Mouse (Mus musculus): ENCODE measurements around the gene Gpc5. TPM values are rescaled to one million over a fixed set of nuclear protein-coding genes. Genes with fewer than 3 reads are reported as not detected.
"Not testable (repeated sequence)": the region's sequence is repeated elsewhere in the genome, so short reads cannot be mapped to it uniquely, and the experiment has no call there.

Gene Gpc5
- polyA plus RNA-seq, 1 experiment from 2014 or later, result 0.05 TPM

DNA sequence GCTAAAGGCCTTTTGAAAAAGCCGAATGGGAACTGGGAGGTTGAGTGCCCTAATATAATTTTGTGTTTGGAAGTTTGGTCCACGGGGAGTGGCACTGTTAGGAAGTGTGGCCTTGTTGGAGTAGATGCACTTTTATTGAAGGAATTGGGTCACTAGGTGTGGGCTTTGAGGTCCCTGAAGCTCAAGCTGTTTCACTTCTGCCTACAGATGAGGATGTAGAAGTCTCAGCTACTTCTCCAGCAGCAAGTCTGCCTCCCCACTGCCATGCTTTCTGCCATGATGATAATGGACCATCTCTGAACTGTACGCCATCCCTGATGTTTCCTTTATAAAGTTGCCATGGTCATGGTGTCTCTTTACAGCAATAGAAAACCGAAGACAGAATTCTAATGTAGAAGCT is 34.5 kb upstream of the Gpc5 start:
- Histone ChIP-seq H3K36me3 (no peaks in the 10 kb centered on the region), H3K27me3 (no peaks in the 10 kb centered on the region), H3K4me2 (no peak overlapping the region), H3K9ac (no peak overlapping the region), H3K27ac (no peak overlapping the region), H3K9me3 (replicated peaks) (no peaks in the 10 kb centered on the region), H3K4me1 (replicated peaks) (no peaks in the 10 kb centered on the region), H3K4me3 (replicated peaks) (no peak overlapping the region)
- ATAC-seq (ENCODE audit: low read depth) (no peak), DNase-seq (no peak)
- whole genome bisulfite sequencing (ENCODE audit: insufficient replicate concordance), result 63% methylated on average over 4 of the region's 4 CpGs

- DNase-seq; H3K4me3 ChIP-seq (replicated peaks); H3K36me3 ChIP-seq; H3K27ac ChIP-seq; H3K4me1 ChIP-seq (replicated peaks); H3K4me2 ChIP-seq; H3K27me3 ChIP-seq; ATAC-seq (ENCODE audit: low read depth); H3K9me3 ChIP-seq (replicated peaks); H3K9ac ChIP-seq: not testable (repeated sequence)
- WGBS (ENCODE audit: insufficient replicate concordance), result 39% methylated on average over 2 of the region's 2 CpGs
These were observed 25.9 kb upstream of the Gpc5 start for GRCm38 (mm10) chr14:115066164-115066563.

GRCm38 (mm10) chr14:115070534-115070933 is 21.5 kb upstream of the Gpc5 start:
- H3K36me3 ChIP-seq, result no peaks in the 10 kb centered on the region
- H3K9ac ChIP-seq, result no peak overlapping the region
- ATAC-seq (ENCODE audit: low read depth) (no peak), DNase-seq (no peak)
- WGBS (ENCODE audit: insufficient replicate concordance), result 35% methylated on average over 6 of the region's 6 CpGs
- no peaks in the 10 kb centered on the region for H3K4me1 ChIP-seq (replicated peaks)
- no peaks in the 10 kb centered on the region for H3K9me3 ChIP-seq (replicated peaks)
- H3K27me3 ChIP-seq, result no peaks in the 10 kb centered on the region
- H3K27ac ChIP-seq, result no peak overlapping the region
- H3K4me3 ChIP-seq (replicated peaks), result no peak overlapping the region
- H3K4me2 ChIP-seq, result no peak overlapping the region

DNA sequence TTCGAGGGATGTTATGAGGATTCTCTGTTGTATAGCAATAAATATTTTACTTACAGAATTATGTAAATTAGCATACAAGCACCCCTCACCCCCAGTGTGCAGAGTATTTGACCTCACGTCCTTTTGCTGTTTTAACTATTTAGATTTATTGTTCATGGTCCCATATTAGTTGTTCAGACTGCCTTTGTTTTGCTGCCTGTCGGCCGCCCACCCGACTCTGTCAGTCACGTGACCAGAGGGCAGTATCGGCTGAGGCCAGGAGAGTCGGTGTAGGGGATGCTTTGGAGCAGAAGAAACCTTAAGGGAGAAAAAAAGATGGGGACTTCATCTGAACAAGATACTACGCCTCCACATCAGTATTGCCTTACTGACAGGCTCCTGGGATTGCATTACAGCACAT is 14.7 kb upstream of the Gpc5 start:
- 49% methylated on average over 9 of the region's 9 CpGs for WGBS (ENCODE audit: insufficient replicate concordance)
- H3K4me3 ChIP-seq (replicated peaks), result no peak overlapping the region
- no peak overlapping the region for H3K27ac ChIP-seq
- H3K9ac ChIP-seq, result no peak overlapping the region
- ATAC-seq (ENCODE audit: low read depth) (no peak), DNase-seq (no peak)
- H3K9me3 ChIP-seq (replicated peaks), result no peaks in the 10 kb centered on the region
- no peaks in the 10 kb centered on the region for H3K4me1 ChIP-seq (replicated peaks)
- H3K4me2 ChIP-seq, result no peak overlapping the region
- no peaks in the 10 kb centered on the region for H3K36me3 ChIP-seq
- H3K27me3 ChIP-seq, result no peaks in the 10 kb centered on the region

DNA sequence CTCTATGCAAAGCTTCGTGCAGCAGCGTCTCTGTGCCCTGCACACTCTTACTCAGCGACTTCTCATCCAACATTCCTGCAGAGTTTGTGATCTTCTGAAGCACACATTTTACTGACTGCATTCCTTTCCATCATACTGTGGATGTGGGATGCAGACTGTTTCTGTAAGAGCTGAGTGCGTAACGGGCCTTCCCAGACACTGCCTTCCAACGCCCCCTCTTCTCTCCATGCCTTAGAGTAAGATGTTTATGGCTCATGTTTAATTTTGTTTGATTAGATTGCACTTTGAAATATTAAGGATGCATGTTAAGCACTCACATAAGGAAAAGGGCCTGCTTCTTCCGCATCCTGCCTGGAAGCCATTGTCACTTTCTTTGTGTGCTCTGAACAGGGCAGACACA is 14.0 kb upstream of the Gpc5 start:
- no peak overlapping the region for H3K4me2 ChIP-seq
- no peak for DNase-seq
- 78% methylated on average over 7 of the region's 7 CpGs for WGBS (ENCODE audit: insufficient replicate concordance)
- H3K36me3 ChIP-seq, result no peaks in the 10 kb centered on the region
- no peak overlapping the region for H3K9ac ChIP-seq
- no peak for ATAC-seq (ENCODE audit: low read depth)
- no peaks in the 10 kb centered on the region for H3K27me3 ChIP-seq
- H3K4me3 ChIP-seq (replicated peaks), result no peak overlapping the region
- H3K4me1 ChIP-seq (replicated peaks), result no peaks in the 10 kb centered on the region
- no peak overlapping the region for H3K27ac ChIP-seq
- H3K9me3 ChIP-seq (replicated peaks), result no peaks in the 10 kb centered on the region

DNA sequence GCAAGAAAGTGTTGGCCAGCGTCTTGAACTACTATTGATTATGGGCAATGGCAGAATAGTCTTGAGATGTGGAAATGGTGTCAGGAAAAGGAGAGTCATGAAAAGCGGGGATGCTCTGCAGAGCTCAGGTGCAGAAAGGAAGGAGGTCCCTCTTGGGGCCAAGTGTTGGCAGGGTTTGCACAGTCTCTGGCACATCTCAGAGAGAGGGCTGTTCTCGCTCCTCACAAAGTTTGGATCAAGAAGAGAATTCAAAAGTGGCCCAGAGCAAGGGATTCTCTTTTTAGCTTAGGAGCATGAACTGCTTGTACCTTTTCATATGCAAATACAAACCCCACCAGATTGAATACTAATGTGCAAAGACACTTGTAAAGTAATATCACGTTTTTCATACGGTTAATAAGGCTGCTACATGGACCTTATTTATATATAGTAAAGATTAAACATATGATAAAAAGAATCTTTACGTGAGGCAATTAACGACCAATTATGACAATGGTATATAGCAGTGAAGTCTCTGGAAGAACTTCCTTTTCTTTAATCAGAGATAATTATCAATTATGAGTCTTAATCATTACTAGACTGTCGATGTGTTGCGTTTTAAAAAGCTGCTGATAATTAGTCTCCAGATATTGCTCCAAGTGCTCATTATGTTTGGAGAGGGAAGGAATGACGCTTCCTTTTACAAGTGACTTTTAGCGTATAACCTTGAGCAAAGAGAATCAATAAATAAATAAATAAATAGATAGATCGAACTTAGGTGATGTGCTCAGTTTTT is 10.1 kb upstream of the Gpc5 start:
- ATAC-seq (ENCODE audit: low read depth), result no peak
- H3K9me3 ChIP-seq (replicated peaks), result no peaks in the 10 kb centered on the region
- no peak overlapping the region for H3K9ac ChIP-seq
- H3K36me3 ChIP-seq, result no peaks in the 10 kb centered on the region
- no peak overlapping the region for H3K4me2 ChIP-seq
- no peaks in the 10 kb centered on the region for H3K4me1 ChIP-seq (replicated peaks)
- no peak for DNase-seq
- WGBS (ENCODE audit: insufficient replicate concordance), result 65% methylated on average over 12 of the region's 12 CpGs
- H3K4me3 ChIP-seq (replicated peaks), result no peak overlapping the region
- no peak overlapping the region for H3K27ac ChIP-seq
- H3K27me3 ChIP-seq, result no peaks in the 10 kb centered on the region

- Histone ChIP-seq H3K4me3 (replicated peaks) (no peak overlapping the region), H3K27me3 (peaks cover 48% of the 10 kb centered on the region), H3K36me3 (no peaks in the 10 kb centered on the region), H3K9ac (no peak overlapping the region), H3K4me1 (replicated peaks) (peaks cover 9% of the 10 kb centered on the region), H3K9me3 (replicated peaks) (no peaks in the 10 kb centered on the region), H3K27ac (no peak overlapping the region), H3K4me2 (no peak overlapping the region)
- DNase-seq (no peak), ATAC-seq (ENCODE audit: low read depth) (no peak)
- 64% methylated on average over 4 of the region's 4 CpGs for WGBS (ENCODE audit: insufficient replicate concordance)
These were observed 1.5 kb upstream of the Gpc5 start for GRCm38 (mm10) chr14:115090516-115090915.

DNA sequence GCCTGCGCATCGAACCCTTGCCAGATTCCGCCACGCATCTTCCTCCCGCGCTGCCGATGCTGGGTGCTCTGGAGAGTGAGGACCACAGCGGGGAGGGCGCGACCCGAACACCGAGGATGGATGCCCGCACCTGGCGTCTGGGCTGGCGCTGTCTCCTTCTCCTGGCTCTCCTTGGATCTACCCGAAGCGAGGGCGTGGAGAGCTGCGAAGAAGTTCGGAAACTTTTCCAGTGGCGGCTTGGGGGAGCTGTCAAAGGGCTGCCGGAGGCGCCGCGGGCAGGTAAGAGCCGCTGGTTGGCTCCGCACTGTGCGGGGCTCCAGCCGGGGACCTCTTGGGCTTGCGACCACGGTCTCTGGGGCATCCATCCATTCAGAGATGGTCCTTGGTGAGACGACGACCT is 495 bp downstream of the Gpc5 start:
- no peak overlapping the region for H3K9ac ChIP-seq
- WGBS (ENCODE audit: insufficient replicate concordance), result under 1% methylated on average over 32 of the region's 33 CpGs
- no peaks in the 10 kb centered on the region for H3K36me3 ChIP-seq
- no peak for DNase-seq
- peak overlapping the region; percentile 61 for H3K4me3 ChIP-seq (replicated peaks)
- no peak; the same call in 1 of the 2 replicates for ATAC-seq (ENCODE audit: low read depth)
- no peaks in the 10 kb centered on the region for H3K9me3 ChIP-seq (replicated peaks)
- H3K4me2 ChIP-seq, result peak overlapping the region; percentile 74
- H3K27ac ChIP-seq, result no peak overlapping the region
- H3K4me1 ChIP-seq (replicated peaks), result peaks cover 9% of the 10 kb centered on the region
- peaks cover 48% of the 10 kb centered on the region for H3K27me3 ChIP-seq

- Histone ChIP-seq H3K9me3 (replicated peaks) (no peaks in the 10 kb centered on the region), H3K4me3 (replicated peaks) (peak overlapping the region; percentile 61; the same call in 1 of the 2 replicates), H3K27me3 (peaks cover 48% of the 10 kb centered on the region), H3K4me2 (peak overlapping the region; percentile 74), H3K9ac (no peak overlapping the region), H3K36me3 (no peaks in the 10 kb centered on the region), H3K27ac (no peak overlapping the region), H3K4me1 (replicated peaks) (peaks cover 9% of the 10 kb centered on the region)
- ATAC-seq (ENCODE audit: low read depth) (no peak), DNase-seq (no peak)
- WGBS (ENCODE audit: insufficient replicate concordance), result 25% methylated on average over 6 of the region's 6 CpGs
These were observed 937 bp downstream of the Gpc5 start for GRCm38 (mm10) chr14:115092952-115093351.

DNA sequence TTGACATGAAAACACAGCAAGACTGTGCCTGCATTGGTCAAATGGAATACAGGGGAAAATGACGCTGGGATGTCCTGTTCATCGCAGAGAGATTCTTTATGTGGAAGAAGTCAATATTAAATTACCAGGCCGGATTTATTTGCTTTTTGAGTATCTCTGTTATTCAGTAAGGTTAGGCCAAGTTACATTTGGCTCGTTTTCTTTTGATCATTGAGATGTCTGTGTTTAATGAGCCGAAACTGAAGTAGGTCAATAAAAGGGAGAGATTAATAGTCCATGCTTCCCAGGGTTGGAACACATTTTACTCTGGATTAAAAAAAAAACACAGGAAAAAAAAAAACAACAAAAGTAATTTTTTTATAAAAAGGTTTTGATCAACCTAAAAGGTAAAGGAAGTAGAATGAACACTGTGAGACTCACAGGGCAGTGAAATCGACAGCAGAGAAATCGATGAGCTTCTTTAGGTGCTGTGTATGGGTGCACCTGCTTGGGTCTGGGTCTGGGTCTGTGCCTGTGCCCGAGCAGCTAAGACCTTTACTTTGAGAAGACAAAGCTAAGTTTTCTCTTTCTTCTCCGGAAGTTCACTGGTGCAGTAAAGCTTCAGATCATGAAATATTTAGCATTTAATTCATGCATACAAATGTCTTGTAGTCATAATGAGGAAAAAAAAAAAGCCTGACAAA is 8.7 kb downstream of the Gpc5 start:
- Histone ChIP-seq H3K36me3 (no peaks in the 10 kb centered on the region), H3K9ac (no peak overlapping the region), H3K9me3 (replicated peaks) (no peaks in the 10 kb centered on the region), H3K27me3 (no peaks in the 10 kb centered on the region), H3K27ac (no peak overlapping the region), H3K4me3 (replicated peaks) (no peak overlapping the region), H3K4me1 (replicated peaks) (no peaks in the 10 kb centered on the region), H3K4me2 (no peak overlapping the region)
- DNase-seq, result no peak
- 66% methylated on average over 9 of the region's 9 CpGs for WGBS (ENCODE audit: insufficient replicate concordance)
- ATAC-seq (ENCODE audit: low read depth), result no peak

DNA sequence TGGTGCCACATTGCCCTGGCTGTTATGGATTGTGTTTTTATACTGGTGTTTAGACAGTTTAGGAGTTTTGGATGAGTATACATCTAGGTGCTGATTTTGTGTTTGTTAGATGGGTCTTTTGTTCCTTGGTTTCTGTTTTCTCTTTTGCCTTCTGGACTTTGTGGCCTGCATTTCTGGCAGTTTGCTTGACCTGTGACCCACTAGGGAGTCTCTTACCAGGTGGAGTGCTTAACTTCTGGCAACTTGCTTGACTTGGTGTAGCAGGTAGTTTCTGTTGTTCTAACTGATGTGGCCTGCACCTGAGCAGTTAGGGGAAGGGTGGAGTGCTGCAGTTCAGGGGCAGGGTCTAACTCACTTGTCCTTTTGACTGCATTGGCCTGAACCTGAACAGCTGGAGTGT is 14.3 kb downstream of the Gpc5 start:
- no peak for ATAC-seq (ENCODE audit: low read depth)
- H3K27me3 ChIP-seq, result no peaks in the 10 kb centered on the region

DNA sequence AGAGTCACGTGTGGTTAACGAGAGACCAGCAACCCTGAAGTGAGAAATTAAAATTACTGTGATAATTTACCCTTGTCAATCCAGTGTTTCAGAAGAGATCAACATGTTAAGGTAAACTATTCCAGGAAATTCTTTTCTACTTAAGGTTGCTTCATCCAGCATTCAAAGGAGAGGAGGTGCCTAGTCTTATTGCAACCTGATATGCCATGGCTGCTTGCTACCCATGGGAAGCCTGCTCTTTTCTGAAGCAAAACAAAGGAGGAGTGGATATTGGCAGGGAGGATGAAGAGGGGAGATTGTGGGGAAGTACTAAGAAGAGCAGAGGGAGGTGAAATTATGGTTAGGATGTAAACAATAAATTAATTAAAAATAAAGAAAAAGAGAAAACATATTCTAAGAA is 15.5 kb downstream of the Gpc5 start:
- no peaks in the 10 kb centered on the region for H3K4me1 ChIP-seq (replicated peaks)
- H3K9ac ChIP-seq, result no peak overlapping the region
- no peaks in the 10 kb centered on the region for H3K27me3 ChIP-seq
- no peak overlapping the region for H3K4me3 ChIP-seq (replicated peaks)
- DNase-seq (no peak), ATAC-seq (ENCODE audit: low read depth) (no peak)
- H3K9me3 ChIP-seq (replicated peaks), result no peaks in the 10 kb centered on the region
- H3K36me3 ChIP-seq, result no peaks in the 10 kb centered on the region
- WGBS (ENCODE audit: insufficient replicate concordance), result 25% methylated on average over 2 of the region's 2 CpGs
- H3K27ac ChIP-seq, result no peak overlapping the region
- H3K4me2 ChIP-seq, result no peak overlapping the region

More for the DNA sequence above, 14.3 kb downstream of the Gpc5 start:
- no peaks in the 10 kb centered on the region for H3K9me3 ChIP-seq (replicated peaks)
- DNase-seq, result no peak
- H3K36me3 ChIP-seq, result no peaks in the 10 kb centered on the region
- H3K4me3 ChIP-seq (replicated peaks), result no peak overlapping the region
- no peak overlapping the region for H3K4me2 ChIP-seq
- H3K9ac ChIP-seq, result no peak overlapping the region
- no peak overlapping the region for H3K27ac ChIP-seq
- H3K4me1 ChIP-seq (replicated peaks), result no peaks in the 10 kb centered on the region

Measured in liver, embryonic 13.5 days (tissue).